Mouse (Mus musculus): ENCODE measurements around the gene Ppp1r12c. TPM values are rescaled to one million over a fixed set of nuclear protein-coding genes. Genes with fewer than 3 reads are reported as not detected.
A peak's percentile ranks its signal among the peaks of the same experiment; 100 is the strongest.

Gene Ppp1r12c
- polyA plus RNA-seq, 1 experiment from 2014 or later = 48.2 TPM

DNA sequence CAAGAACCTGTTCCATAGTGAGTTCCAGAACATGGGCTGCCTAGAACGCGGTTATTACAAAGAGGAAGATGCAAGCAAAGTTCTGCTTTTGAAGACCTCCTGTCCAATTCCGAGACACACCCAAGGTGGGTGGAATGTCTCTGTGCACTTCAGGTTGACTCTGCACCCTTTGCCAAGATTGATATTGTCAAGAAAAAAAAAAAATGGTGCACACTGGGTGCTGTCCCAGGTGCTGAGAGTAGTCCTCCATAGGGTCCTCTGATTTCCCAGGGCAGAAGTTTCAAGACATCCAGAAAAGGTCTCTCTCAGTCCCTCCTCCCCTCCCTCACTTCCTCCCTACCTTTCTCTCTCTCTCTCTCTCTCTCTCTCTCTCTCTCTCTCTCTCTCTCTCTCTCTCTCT is 53.0 kb downstream of the Ppp1r12c start:
- Histone ChIP-seq H3K27me3 (no peaks in the 10 kb centered on the region), H3K36me3 (peaks cover 8% of the 10 kb centered on the region), H3K9me3 (no peaks in the 10 kb centered on the region), H3K27ac (no peak overlapping the region), H3K9ac (no peak overlapping the region), H3K4me1 (no peaks in the 10 kb centered on the region), H3K4me3 (no peak overlapping the region), H3K4me2 (no peak overlapping the region)
- no peak for ATAC-seq (ENCODE audit: insufficient number of reproducible peaks, insufficient read depth, low FRiP score, low TSS enrichment, low read depth)
- 89% methylated on average over 3 of the region's 3 CpGs for WGBS

DNA sequence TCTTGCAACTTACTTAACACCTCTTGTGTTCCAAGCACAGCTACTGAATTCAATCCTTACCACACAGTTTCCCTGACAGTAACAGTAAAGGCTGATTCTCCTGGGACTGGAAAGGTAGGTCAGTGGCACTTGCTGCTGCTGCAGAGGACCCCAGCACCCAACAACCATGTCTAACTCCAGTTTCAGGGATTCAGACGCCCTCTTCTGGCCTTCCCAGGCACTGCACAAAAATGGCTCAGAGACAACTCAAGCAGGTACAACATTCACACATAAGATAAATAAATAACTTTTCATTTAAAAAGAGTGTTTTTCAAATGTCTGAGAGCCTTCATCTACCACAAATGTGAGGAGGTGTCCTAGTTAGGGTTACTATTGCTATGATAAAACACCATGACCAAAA is 54.3 kb downstream of the Ppp1r12c start:
- Histone ChIP-seq H3K4me2 (no peak overlapping the region), H3K9me3 (no peaks in the 10 kb centered on the region), H3K4me1 (no peaks in the 10 kb centered on the region), H3K27ac (no peak overlapping the region), H3K4me3 (no peak overlapping the region), H3K36me3 (peaks cover 21% of the 10 kb centered on the region), H3K27me3 (no peaks in the 10 kb centered on the region), H3K9ac (no peak overlapping the region)
- ATAC-seq (ENCODE audit: insufficient number of reproducible peaks, insufficient read depth, low FRiP score, low TSS enrichment, low read depth) = no peak
- WGBS = 6% methylated on average over 1 of the region's 1 CpGs

DNA sequence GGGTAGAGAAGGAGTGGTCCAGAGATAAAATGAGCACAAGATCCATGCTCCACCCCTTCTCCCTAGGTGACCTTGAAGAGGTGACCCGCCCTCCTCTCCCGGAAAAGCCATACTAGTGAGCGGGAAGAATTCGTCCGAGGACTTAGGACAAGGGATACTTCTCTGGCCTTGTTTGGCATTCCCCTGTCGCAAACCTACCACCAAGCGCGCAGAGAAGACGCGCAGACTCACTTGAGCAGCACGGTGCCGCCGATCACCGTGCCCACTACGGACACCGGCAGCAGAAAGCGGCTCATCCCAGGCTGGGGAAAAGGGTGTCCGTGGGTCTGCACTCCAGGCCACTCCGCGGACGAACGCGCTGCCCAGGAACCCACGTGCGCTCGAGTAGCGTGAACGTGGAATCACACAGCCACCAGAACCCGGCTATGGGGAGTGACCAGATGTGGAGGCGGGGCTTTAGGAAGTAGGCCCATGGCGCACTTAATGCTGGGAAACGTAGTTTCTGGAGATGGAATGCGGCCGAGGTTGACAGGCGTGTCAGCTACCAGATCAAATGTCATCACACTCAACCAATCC is 56.2 kb downstream of the Ppp1r12c start, which contains the start of gene Rdh13:
Gene Rdh13 (minus strand): TSS at position 434 of the 576 bp plus-strand sequence.
- peak; percentile 87 for ATAC-seq (ENCODE audit: insufficient number of reproducible peaks, insufficient read depth, low FRiP score, low TSS enrichment, low read depth)
- Histone ChIP-seq H3K9me3 (no peaks in the 10 kb centered on the region), H3K27ac (peak within 1 kb of the TSS; percentile 24), H3K27me3 (no peaks in the 10 kb centered on the region), H3K9ac (peak within 1 kb of the TSS; percentile 79), H3K4me1 (no peaks in the 10 kb centered on the region), H3K36me3 (peaks cover 39% of the 10 kb centered on the region), H3K4me2 (peak within 1 kb of the TSS; percentile 70), H3K4me3 (peak within 1 kb of the TSS; percentile 80)
- under 1% methylated on average over 35 of the region's 35 CpGs for WGBS

DNA sequence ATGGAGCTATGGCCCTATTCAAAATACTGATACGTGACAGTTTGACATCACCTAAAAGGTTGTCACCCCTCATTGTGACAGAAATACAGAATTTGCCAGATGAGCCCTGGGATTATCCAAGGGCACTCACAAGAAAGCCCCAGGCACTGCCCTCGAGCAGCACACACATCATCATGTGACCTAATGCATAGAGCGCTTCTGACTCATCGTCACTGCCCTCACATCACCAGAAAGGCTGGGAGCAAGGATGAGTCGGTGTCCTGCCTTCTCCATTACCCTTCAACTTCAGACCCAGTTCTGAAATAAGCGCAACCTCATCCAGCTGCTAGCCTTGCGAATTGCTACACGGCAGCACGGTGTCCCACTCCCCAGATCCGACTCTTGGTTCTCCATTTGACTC is 60.9 kb downstream of the Ppp1r12c start:
- 92% methylated on average over 10 of the region's 10 CpGs for WGBS

DNA sequence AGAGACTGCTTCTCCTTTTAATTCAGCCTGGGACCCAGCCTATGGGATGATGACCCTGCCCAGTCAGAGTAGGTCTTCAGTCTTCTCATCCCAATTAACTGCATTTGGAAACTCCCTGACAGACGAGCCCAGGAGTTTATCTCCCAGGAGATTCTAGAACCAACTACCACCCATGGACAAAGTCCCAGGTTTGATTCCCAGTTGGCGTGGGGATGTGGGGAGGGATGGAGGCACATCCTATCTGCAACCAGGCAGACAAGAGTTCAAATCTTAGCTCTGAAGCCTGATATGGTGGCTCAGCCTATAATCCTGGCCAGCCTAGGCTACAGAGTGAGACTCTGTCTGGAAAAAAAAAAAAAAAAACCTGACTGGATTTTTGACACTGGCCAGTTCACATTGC is 63.8 kb downstream of the Ppp1r12c start:
- Histone ChIP-seq H3K9ac (no peak overlapping the region), H3K9me3 (no peaks in the 10 kb centered on the region), H3K27ac (no peak overlapping the region), H3K27me3 (no peaks in the 10 kb centered on the region), H3K4me3 (no peak overlapping the region), H3K4me1 (no peaks in the 10 kb centered on the region), H3K36me3 (peaks cover 88% of the 10 kb centered on the region), H3K4me2 (no peak overlapping the region)
- no peak for ATAC-seq (ENCODE audit: insufficient number of reproducible peaks, insufficient read depth, low FRiP score, low TSS enrichment, low read depth)
- WGBS = 90% methylated on average over 2 of the region's 2 CpGs

More for the DNA sequence above, 60.9 kb downstream of the Ppp1r12c start:
- H3K36me3 ChIP-seq = peaks cover 75% of the 10 kb centered on the region
- no peaks in the 10 kb centered on the region for H3K4me1 ChIP-seq
- no peak overlapping the region for H3K9ac ChIP-seq
- H3K4me2 ChIP-seq = no peak overlapping the region
- H3K27me3 ChIP-seq = no peaks in the 10 kb centered on the region
- no peak for ATAC-seq (ENCODE audit: insufficient number of reproducible peaks, insufficient read depth, low FRiP score, low TSS enrichment, low read depth)
- H3K9me3 ChIP-seq = no peaks in the 10 kb centered on the region
- H3K27ac ChIP-seq = no peak overlapping the region
- H3K4me3 ChIP-seq = no peak overlapping the region

DNA sequence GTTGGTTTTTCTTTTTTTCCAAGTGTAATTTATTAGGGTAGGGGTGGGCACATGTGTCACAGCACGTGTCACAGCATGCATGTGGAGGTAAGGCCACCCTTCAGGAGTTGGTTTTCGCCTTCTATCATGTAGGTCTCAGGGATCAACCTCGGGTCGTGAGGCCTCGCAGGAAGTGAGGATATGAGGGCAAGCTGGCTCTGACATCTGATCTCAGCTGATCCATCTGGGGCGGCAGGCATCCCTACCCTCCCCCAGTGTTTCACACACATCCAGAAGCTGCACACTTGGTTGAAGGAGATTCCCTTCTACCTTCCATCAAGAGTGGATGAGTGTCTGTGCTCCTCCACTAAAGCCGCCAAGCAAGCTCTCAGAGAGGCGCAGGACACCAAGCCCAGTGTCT is 69.5 kb downstream of the Ppp1r12c start:
- H3K4me2 ChIP-seq = no peak overlapping the region
- H3K9me3 ChIP-seq = peaks cover 4% of the 10 kb centered on the region; the same call in 1 of the 2 replicates
- H3K9ac ChIP-seq = no peak overlapping the region
- no peak overlapping the region for H3K27ac ChIP-seq
- no peaks in the 10 kb centered on the region for H3K4me1 ChIP-seq
- H3K27me3 ChIP-seq = no peaks in the 10 kb centered on the region
- no peak overlapping the region for H3K4me3 ChIP-seq
- no peak for ATAC-seq (ENCODE audit: insufficient number of reproducible peaks, insufficient read depth, low FRiP score, low TSS enrichment, low read depth)
- 82% methylated on average over 8 of the region's 8 CpGs for WGBS
- H3K36me3 ChIP-seq = peaks cover 93% of the 10 kb centered on the region

DNA sequence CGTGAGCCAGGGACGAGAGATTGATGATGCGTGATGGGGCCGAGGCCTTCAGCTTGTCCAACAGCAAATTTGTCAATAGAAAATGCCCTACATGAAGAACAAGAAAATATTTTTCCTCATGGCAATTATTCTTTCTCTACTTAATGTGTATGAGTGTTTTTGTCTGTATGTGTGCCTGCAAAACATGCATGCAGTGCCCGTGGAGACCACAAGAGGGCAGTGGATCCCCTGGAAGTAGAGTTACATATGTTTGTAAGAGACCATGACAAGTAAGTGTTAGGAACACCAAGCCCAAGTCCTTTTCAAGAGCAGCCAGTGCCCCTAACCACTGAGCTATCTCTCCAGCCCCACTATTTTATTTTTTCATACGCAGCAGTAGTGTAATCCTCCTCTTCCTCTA is 69.9 kb downstream of the Ppp1r12c start:
- Histone ChIP-seq H3K9ac (no peak overlapping the region), H3K36me3 (peaks cover 91% of the 10 kb centered on the region), H3K27me3 (no peaks in the 10 kb centered on the region), H3K9me3 (peaks cover 4% of the 10 kb centered on the region; the same call in 1 of the 2 replicates), H3K4me2 (no peak overlapping the region), H3K27ac (no peak overlapping the region), H3K4me1 (no peaks in the 10 kb centered on the region), H3K4me3 (no peak overlapping the region)
- no peak for ATAC-seq (ENCODE audit: insufficient number of reproducible peaks, insufficient read depth, low FRiP score, low TSS enrichment, low read depth)
- 82% methylated on average over 6 of the region's 6 CpGs for WGBS

Small RNAs within 50 kb of the gene (microRNA-seq; reads per million reads assigned to microRNA genes)
- not detected for gene Gm24605

Other genes starting within 250 kb of the Ppp1r12c start
- gene Ncr1, start 164.0 kb downstream of the Ppp1r12c start, polyA plus RNA-seq (2015; fragmentation: Nextera tagmentation; extraction: Ambion mirVana) = not detected in 2 replicates
- 0.10 and 0.11 TPM in 2 replicates for gene Gp6, start 103.9 kb downstream of the Ppp1r12c start, polyA plus RNA-seq (2015; fragmentation: Nextera tagmentation; extraction: Ambion mirVana)
- gene Rdh13, start 56.0 kb downstream of the Ppp1r12c start, polyA plus RNA-seq (2015; fragmentation: Nextera tagmentation; extraction: Ambion mirVana) = 28.6 and 30.2 TPM in 2 replicates
- gene Eps8l1, start 41.0 kb downstream of the Ppp1r12c start, polyA plus RNA-seq (2015; fragmentation: Nextera tagmentation; extraction: Ambion mirVana) = 6.6 and 9.4 TPM in 2 replicates
- 57.6 and 63.3 TPM in 2 replicates for gene Tnnt1, start 14.7 kb upstream of the Ppp1r12c start, polyA plus RNA-seq (2015; fragmentation: Nextera tagmentation; extraction: Ambion mirVana)
- gene Tnni3, start 22.5 kb upstream of the Ppp1r12c start, polyA plus RNA-seq (2015; fragmentation: Nextera tagmentation; extraction: Ambion mirVana) = 4.7 and 11.8 TPM in 2 replicates
- 1.4 and 2.4 TPM in 2 replicates for gene Dnaaf3, start 30.8 kb upstream of the Ppp1r12c start, polyA plus RNA-seq (2015; fragmentation: Nextera tagmentation; extraction: Ambion mirVana)
- 8.3 and 9.1 TPM in 2 replicates for gene Syt5, start 45.9 kb upstream of the Ppp1r12c start, polyA plus RNA-seq (2015; fragmentation: Nextera tagmentation; extraction: Ambion mirVana)
- gene Ptprh, start 102.4 kb upstream of the Ppp1r12c start, polyA plus RNA-seq (2015; fragmentation: Nextera tagmentation; extraction: Ambion mirVana) = 0.14 TPM in 1 of 2 replicates, not detected in the other
- gene Tmem86b, start 129.7 kb upstream of the Ppp1r12c start, polyA plus RNA-seq (2015; fragmentation: Nextera tagmentation; extraction: Ambion mirVana) = 2.0 and 2.2 TPM in 2 replicates
- 10.5 and 14.1 TPM in 2 replicates for gene Ppp6r1, start 157.3 kb upstream of the Ppp1r12c start, polyA plus RNA-seq (2015; fragmentation: Nextera tagmentation; extraction: Ambion mirVana)
- 78.4 and 92.3 TPM in 2 replicates for gene Hspbp1, start 183.4 kb upstream of the Ppp1r12c start, polyA plus RNA-seq (2015; fragmentation: Nextera tagmentation; extraction: Ambion mirVana)
- gene Brsk1, start 188.9 kb upstream of the Ppp1r12c start, polyA plus RNA-seq (2015; fragmentation: Nextera tagmentation; extraction: Ambion mirVana) = 2.7 and 3.1 TPM in 2 replicates
- 0.24 and 0.45 TPM in 2 replicates for gene Tmem150b, start 223.6 kb upstream of the Ppp1r12c start, polyA plus RNA-seq (2015; fragmentation: Nextera tagmentation; extraction: Ambion mirVana)
- gene Kmt5c, start 238.4 kb upstream of the Ppp1r12c start, polyA plus RNA-seq (2015; fragmentation: Nextera tagmentation; extraction: Ambion mirVana) = 62.0 and 64.3 TPM in 2 replicates